In the genomic region with DNA sequence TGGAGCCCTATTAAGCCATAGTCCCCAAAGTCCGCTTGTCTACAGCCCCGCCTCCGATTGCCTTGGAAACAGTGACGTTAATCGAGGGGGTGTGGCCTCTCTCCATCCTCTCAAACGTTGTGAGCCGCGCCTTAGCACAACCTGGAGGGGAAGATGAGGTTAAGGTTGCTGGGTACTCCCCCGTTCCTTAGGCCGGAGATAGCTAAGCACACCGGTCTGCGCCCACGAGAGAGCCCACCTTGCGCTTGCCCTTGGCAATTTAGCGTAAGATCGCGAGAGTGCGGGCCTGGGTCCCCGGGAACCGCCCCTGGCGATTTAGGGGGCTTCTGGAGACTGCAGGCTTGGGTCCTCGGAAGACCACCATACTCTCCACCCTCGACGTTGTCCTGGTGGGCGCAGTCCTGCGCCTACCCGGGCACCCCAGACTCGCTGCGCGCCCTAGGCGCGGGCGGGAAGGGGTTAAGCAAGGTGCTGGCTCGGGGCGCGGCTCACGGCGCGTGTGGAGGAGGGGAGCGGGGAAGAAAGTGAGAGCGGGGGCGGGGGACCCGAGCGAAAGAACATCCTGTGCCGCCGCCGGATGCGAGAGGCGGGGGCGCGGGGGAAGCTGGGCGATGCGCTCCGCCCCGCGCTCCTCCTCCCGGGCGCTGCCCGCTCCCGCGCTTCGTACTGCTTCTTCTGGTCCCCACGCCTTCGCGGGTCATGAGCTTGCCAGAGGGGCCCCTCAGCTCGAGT, we compare ENCODE assay signal across 8 mouse cellular contexts. TPM values are rescaled to one million over a fixed set of nuclear protein-coding genes. Genes with fewer than 3 reads are reported as not detected.
DNase-seq lines count a peak whose midpoint lies in the region; ATAC-seq lines count a peak whose summit lies in the region.

No protein-coding gene starts in this region.

- peak overlapping the region; percentile 89 for H3K4me2 ChIP-seq in forebrain, embryonic 13.5 days
- H3K4me2 ChIP-seq in liver, embryonic 15.5 days = peak overlapping the region; percentile 76
- peak overlapping the region; percentile 97 for H3K4me2 ChIP-seq in neural tube, embryonic 11.5 days (ENCODE audit: low read depth)
- H3K4me2 ChIP-seq in stomach, embryonic 16.5 days (ENCODE audit: low read depth, low read length) = peak overlapping the region; percentile 98

- intact Hi-C loops in heart, postnatal 10 days (cut with DNase I) = loop anchor here (10.0 kb wide), 1 partner anchor 298 kb away; no protein-coding TSS in a partner anchor

- no peaks in the 10 kb centered on the region for H3K9me3 ChIP-seq in forebrain, embryonic 13.5 days (replicated peaks)
- H3K9me3 ChIP-seq in liver, embryonic 15.5 days (replicated peaks) = no peaks in the 10 kb centered on the region
- H3K9me3 ChIP-seq in neural tube, embryonic 11.5 days (ENCODE audit: control insufficient read depth, low read length) = no peaks in the 10 kb centered on the region
- H3K9me3 ChIP-seq in stomach, embryonic 16.5 days (replicated peaks; ENCODE audit: control insufficient read depth, low read length) = no peaks in the 10 kb centered on the region

- no peaks in the 10 kb centered on the region for H3K36me3 ChIP-seq in forebrain, embryonic 13.5 days (ENCODE audit: poor library complexity, severe bottlenecking)
- H3K36me3 ChIP-seq in liver, embryonic 15.5 days (replicated peaks) = no peaks in the 10 kb centered on the region
- H3K36me3 ChIP-seq in neural tube, embryonic 11.5 days (ENCODE audit: control insufficient read depth, insufficient read depth, low read length) = no peaks in the 10 kb centered on the region
- H3K36me3 ChIP-seq in stomach, embryonic 16.5 days (ENCODE audit: control insufficient read depth, insufficient read depth, low read length) = no peaks in the 10 kb centered on the region

- peak; percentile 88 for ATAC-seq in forebrain, embryonic 13.5 days
- ATAC-seq in liver, embryonic 15.5 days (ENCODE audit: insufficient read depth) = peak; percentile 64
- ATAC-seq in neural tube, embryonic 11.5 days (ENCODE audit: insufficient read depth, low FRiP score, low TSS enrichment) = peak; percentile 76
- ATAC-seq in stomach, embryonic 16.5 days (ENCODE audit: insufficient read depth, low FRiP score) = peak; percentile 80

- whole genome bisulfite sequencing in forebrain, embryonic 13.5 days = under 1% methylated on average over 40 of the region's 66 CpGs
- under 1% methylated on average over 64 of the region's 66 CpGs for WGBS in liver, embryonic 15.5 days (ENCODE audit: insufficient replicate concordance)
- WGBS in neural tube, embryonic 11.5 days = 0% methylated on average over 33 of the region's 66 CpGs
- WGBS in stomach, embryonic 16.5 days = under 1% methylated on average over 65 of the region's 66 CpGs

- H3K27ac ChIP-seq in forebrain, embryonic 13.5 days = peak overlapping the region; percentile 83
- peak overlapping the region; percentile 80 for H3K27ac ChIP-seq in liver, embryonic 15.5 days (replicated peaks)
- 0 out of 2 replicates have a peak overlapping the region, but pooled peaks have one; percentile 49 for H3K27ac ChIP-seq in neural tube, embryonic 11.5 days (ENCODE audit: low read depth, low read length)
- peak overlapping the region; percentile 95 for H3K27ac ChIP-seq in stomach, embryonic 16.5 days (ENCODE audit: low read length)

- peak overlapping the region; percentile 77 for H3K4me3 ChIP-seq in forebrain, embryonic 13.5 days
- peak overlapping the region; percentile 57 for H3K4me3 ChIP-seq in liver, embryonic 15.5 days (replicated peaks)
- H3K4me3 ChIP-seq in neural tube, embryonic 11.5 days (ENCODE audit: low read depth, low read length) = peak overlapping the region; percentile 73
- H3K4me3 ChIP-seq in stomach, embryonic 16.5 days (replicated peaks; ENCODE audit: low read length) = peak overlapping the region; percentile 72

- peaks cover 23% of the 10 kb centered on the region for H3K27me3 ChIP-seq in forebrain, embryonic 13.5 days
- peaks cover 62% of the 10 kb centered on the region for H3K27me3 ChIP-seq in liver, embryonic 15.5 days
- peaks cover 12% of the 10 kb centered on the region for H3K27me3 ChIP-seq in neural tube, embryonic 11.5 days (ENCODE audit: control insufficient read depth, insufficient read depth, low read length)
- no peaks in the 10 kb centered on the region; the same call in 1 of the 2 replicates for H3K27me3 ChIP-seq in stomach, embryonic 16.5 days (ENCODE audit: control insufficient read depth, insufficient read depth, low read length)

- H3K4me1 ChIP-seq in forebrain, embryonic 13.5 days = peaks cover 31% of the 10 kb centered on the region
- peaks cover 45% of the 10 kb centered on the region for H3K4me1 ChIP-seq in liver, embryonic 15.5 days (replicated peaks)
- 0 out of 2 replicates have a peak, but pooled peaks cover 5% of the 10 kb centered on the region for H3K4me1 ChIP-seq in neural tube, embryonic 11.5 days (ENCODE audit: control insufficient read depth, insufficient read depth, low read length)
- H3K4me1 ChIP-seq in stomach, embryonic 16.5 days (ENCODE audit: control insufficient read depth, insufficient read depth, low read length) = peaks cover 30% of the 10 kb centered on the region

- DNase-seq in CD8-positive naive resting alpha-beta T cell, adult 2 months (ENCODE audit: low read depth in 2 of 2, low spot score in 2 of 2) = peak; percentile 87 to 92
- peak; percentile 77 for DNase-seq in c-Kit-positive CD71-negative TER-119-negative erythroid progenitor cells, embryonic 14.5 days (ENCODE audit: low read depth)
- DNase-seq in heart, postnatal 10 days = peak; percentile 90 to 94
- DNase-seq in kidney, postnatal 4 days = peak; percentile 91 to 93
- peak; percentile 86 for DNase-seq in neural tube, embryonic 11.5 days (ENCODE audit: low spot score)

- peak overlapping the region; percentile 82 for H3K9ac ChIP-seq in forebrain, embryonic 13.5 days
- peak overlapping the region; percentile 52 for H3K9ac ChIP-seq in liver, embryonic 15.5 days
- peak overlapping the region; percentile 65 for H3K9ac ChIP-seq in neural tube, embryonic 11.5 days (ENCODE audit: low read length)
- H3K9ac ChIP-seq in stomach, embryonic 16.5 days (ENCODE audit: low read length) = peak overlapping the region; percentile 83

RNA-seq across cellular contexts. Expression of gene Fkbp5, which starts 5.5 kb away (rescaled TPM):
- 29.4 and 30.1 TPM in 2 replicates for polyA plus RNA-seq in forebrain, embryonic 13.5 days (2015; fragmentation: Nextera tagmentation; extraction: Ambion mirVana)
- 10 to 100 TPM in 1 of 2 experiments, 1 to 10 TPM in 1; 9.8 to 52.9 TPM for total RNA-seq in heart, postnatal 10 days (2021)
- polyA plus RNA-seq in liver, embryonic 15.5 days (2015; fragmentation: Nextera tagmentation; extraction: Ambion mirVana) = 15.0 and 17.5 TPM in 2 replicates
- polyA plus RNA-seq in neural tube, embryonic 11.5 days (2014; fragmentation: Nextera tagmentation; extraction: Ambion mirVana) = 9.7 and 11.2 TPM in 2 replicates
- 25.5 and 27.1 TPM in 2 replicates for polyA plus RNA-seq in stomach, embryonic 16.5 days (2015; fragmentation: Nextera tagmentation; extraction: Ambion mirVana)

RNA-seq across cellular contexts. Expression of gene Armc12, which starts 7.8 kb away (rescaled TPM):
- not detected in 2 replicates for polyA plus RNA-seq in forebrain, embryonic 13.5 days (2015; fragmentation: Nextera tagmentation; extraction: Ambion mirVana)
- total RNA-seq in heart, postnatal 10 days (2021) = not detected
- not detected in 2 replicates for polyA plus RNA-seq in liver, embryonic 15.5 days (2015; fragmentation: Nextera tagmentation; extraction: Ambion mirVana)
- polyA plus RNA-seq in neural tube, embryonic 11.5 days (2014; fragmentation: Nextera tagmentation; extraction: Ambion mirVana) = not detected in 2 replicates
- polyA plus RNA-seq in stomach, embryonic 16.5 days (2015; fragmentation: Nextera tagmentation; extraction: Ambion mirVana) = not detected in 2 replicates

RNA-seq across cellular contexts. Expression of gene Clpsl2, which starts 26.4 kb away (rescaled TPM):
- not detected in 2 replicates for polyA plus RNA-seq in forebrain, embryonic 13.5 days (2015; fragmentation: Nextera tagmentation; extraction: Ambion mirVana)
- not detected for total RNA-seq in heart, postnatal 10 days (2021)
- not detected in 2 replicates for polyA plus RNA-seq in liver, embryonic 15.5 days (2015; fragmentation: Nextera tagmentation; extraction: Ambion mirVana)
- not detected in 2 replicates for polyA plus RNA-seq in neural tube, embryonic 11.5 days (2014; fragmentation: Nextera tagmentation; extraction: Ambion mirVana)
- polyA plus RNA-seq in stomach, embryonic 16.5 days (2015; fragmentation: Nextera tagmentation; extraction: Ambion mirVana) = not detected in 2 replicates

RNA-seq across cellular contexts. Expression of gene Clps, which starts 37.8 kb away (rescaled TPM):
- 0.54 TPM in 1 of 2 replicates, not detected in the other for polyA plus RNA-seq in forebrain, embryonic 13.5 days (2015; fragmentation: Nextera tagmentation; extraction: Ambion mirVana)
- total RNA-seq in heart, postnatal 10 days (2021) = not detected
- polyA plus RNA-seq in liver, embryonic 15.5 days (2015; fragmentation: Nextera tagmentation; extraction: Ambion mirVana) = 4.2 and 30.4 TPM in 2 replicates
- not detected in 2 replicates for polyA plus RNA-seq in neural tube, embryonic 11.5 days (2014; fragmentation: Nextera tagmentation; extraction: Ambion mirVana)
- 3,124 and 3,837 TPM in 2 replicates for polyA plus RNA-seq in stomach, embryonic 16.5 days (2015; fragmentation: Nextera tagmentation; extraction: Ambion mirVana)

RNA-seq across cellular contexts. Expression of gene Lhfpl5, which starts 52.7 kb away (rescaled TPM):
- 2.8 and 2.9 TPM in 2 replicates for polyA plus RNA-seq in forebrain, embryonic 13.5 days (2015; fragmentation: Nextera tagmentation; extraction: Ambion mirVana)
- total RNA-seq in heart, postnatal 10 days (2021) = not detected
- polyA plus RNA-seq in liver, embryonic 15.5 days (2015; fragmentation: Nextera tagmentation; extraction: Ambion mirVana) = 0.06 and 0.10 TPM in 2 replicates
- polyA plus RNA-seq in neural tube, embryonic 11.5 days (2014; fragmentation: Nextera tagmentation; extraction: Ambion mirVana) = 1.8 and 2.4 TPM in 2 replicates
- polyA plus RNA-seq in stomach, embryonic 16.5 days (2015; fragmentation: Nextera tagmentation; extraction: Ambion mirVana) = 0.82 and 0.87 TPM in 2 replicates

Comparison
In these comparisons a context has a peak if more than half of its experiments do, and no peak if none do; other contexts are left out.
1. Peak in every context shown above with its lines: DNase-seq, ATAC-seq, H3K4me3 ChIP-seq and H3K27ac ChIP-seq.